Mouse (Mus musculus) spleen, adult 2 months (tissue): ENCODE measurements around the gene Taar3.

ENCODE experiments used
- CTCF ChIP-seq: fragments of 200-500 bp; IDR thresholded peaks from 2 replicates; pipeline ENCODE4 v1.5.1; 2011; ENCODE audit warnings: mild to moderate bottlenecking, inconsistent platforms; ENCODE audit not compliant: insufficient read depth, insufficient read length, insufficient replicate concordance; ENCODE audit errors: extremely low read depth
- POLR2A ChIP-seq: fragments of 200-500 bp; IDR thresholded peaks from 2 replicates; pipeline ENCODE4 v1.6.1; 2011; ENCODE audit warnings: low read depth, low read length, inconsistent platforms

GRCm38 (mm10) chr10:23951714-23952113, 2.4 kb downstream of the Taar3 start:
- TF ChIP-seq CTCF: no peak
- no peak for TF ChIP-seq POLR2A
